Mouse (Mus musculus) liver, embryonic 16.5 days (tissue): Measurements from ENCODE around the gene Lrrc29. TPM values are rescaled to one million over a fixed set of nuclear protein-coding genes. Genes with fewer than 3 reads are reported as not detected.

Experiments
- ATAC-seq: fragments of 200-750 bp; cut with Nextera tagmentation; 2 replicates; pipeline ENCODE4 v1.8.0; 2017; ENCODE audit warnings: low read depth, mild to moderate bottlenecking, moderate number of reproducible peaks, moderate library complexity
- H3K27ac ChIP-seq: fragments of 300-500 bp; sonication (generic); 2 replicates; pipeline ENCODE4 v1.5.1; 2014; ENCODE audit warnings: mild to moderate bottlenecking, low read length
- H3K27me3 ChIP-seq: fragments of 300-500 bp; sonication (generic); 2 replicates; pipeline ENCODE4 v1.6.1; 2014; ENCODE audit warnings: low read depth, low read length, mixed read lengths; ENCODE audit not compliant: control insufficient read depth, insufficient read depth
- H3K36me3 ChIP-seq: fragments of 300-500 bp; sonication (generic); 2 replicates; pipeline ENCODE4 v1.6.1; 2014; ENCODE audit warnings: mild to moderate bottlenecking; ENCODE audit not compliant: control insufficient read depth, insufficient read depth
- H3K4me1 ChIP-seq: fragments of 300-500 bp; sonication (generic); 2 replicates; pipeline ENCODE4 v1.6.1; 2014; ENCODE audit warnings: low read depth, low read length, mixed read lengths; ENCODE audit not compliant: control insufficient read depth
- H3K4me2 ChIP-seq: fragments of 300-500 bp; sonication (generic); 2 replicates; pipeline ENCODE4 v1.6.1; 2014; ENCODE audit warnings: low read depth, low read length, mixed read lengths
- H3K4me3 ChIP-seq: fragments of 300-500 bp; sonication (generic); 2 replicates; pipeline ENCODE4 v1.5.1; 2014; ENCODE audit warnings: low read depth, mild to moderate bottlenecking, low read length
- H3K9ac ChIP-seq: fragments of 300-500 bp; sonication (generic); 2 replicates; pipeline ENCODE4 v1.6.1; 2014; ENCODE audit warnings: low read depth, low read length
- H3K9me3 ChIP-seq: fragments of 300-500 bp; sonication (generic); replicated peaks from 2 replicates; pipeline ENCODE4 v1.6.1; 2016; ENCODE audit warnings: low read length; ENCODE audit not compliant: control insufficient read depth
- WGBS: fragments of 180-500 bp; shearing (Covaris S2); extraction: QIAGEN DNeasy Blood & Tissue Kit; methylation state at CpG from one replicate; pipeline ENCODE4 v1.1.7; 2014; ENCODE audit not compliant: insufficient replicate concordance; 5-methylcytosine and 5-hydroxymethylcytosine counted together
- polyA plus RNA-seq: library from polyadenylated mRNA; unstranded; fragments of >200 nt; fragmentation: Nextera tagmentation; extraction: Ambion mirVana; gene quantifications from 2 replicates; pipeline ENCODE4 v1.2.1, GENCODE M21; 2015

The Lrrc29 gene
- polyA plus RNA-seq, 1 experiment from 2014 or later, result 12.5 TPM

DNA sequence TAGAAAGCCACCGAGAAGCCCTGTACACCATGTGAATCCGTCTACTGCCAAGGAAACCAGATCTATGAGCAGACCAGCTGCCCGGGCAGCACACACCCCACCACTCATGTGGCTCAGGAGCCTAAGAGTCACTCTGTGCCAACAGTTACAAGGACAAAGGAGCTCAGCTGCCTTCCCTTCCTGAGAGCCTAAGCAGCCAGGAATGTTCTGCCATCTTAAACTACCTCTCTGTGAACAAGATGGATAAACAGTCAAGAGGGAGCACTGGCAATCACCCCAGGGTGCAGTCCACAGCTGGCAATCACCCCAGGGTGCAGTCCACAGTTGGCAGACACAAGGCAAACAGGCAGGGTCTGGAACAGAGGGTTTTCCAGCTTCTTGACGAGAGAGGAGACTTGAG is 8.1 kb downstream of the Lrrc29 start:
- no peak overlapping the region for H3K4me3 ChIP-seq
- no peaks in the 10 kb centered on the region for H3K27me3 ChIP-seq
- H3K9me3 ChIP-seq, result no peaks in the 10 kb centered on the region
- no peak for ATAC-seq
- no peak overlapping the region for H3K9ac ChIP-seq
- peaks cover 59% of the 10 kb centered on the region for H3K36me3 ChIP-seq
- peaks cover 39% of the 10 kb centered on the region for H3K4me1 ChIP-seq
- no peak overlapping the region for H3K4me2 ChIP-seq
- WGBS, result 82% methylated on average over 4 of the region's 4 CpGs
- H3K27ac ChIP-seq, result no peak overlapping the region

DNA sequence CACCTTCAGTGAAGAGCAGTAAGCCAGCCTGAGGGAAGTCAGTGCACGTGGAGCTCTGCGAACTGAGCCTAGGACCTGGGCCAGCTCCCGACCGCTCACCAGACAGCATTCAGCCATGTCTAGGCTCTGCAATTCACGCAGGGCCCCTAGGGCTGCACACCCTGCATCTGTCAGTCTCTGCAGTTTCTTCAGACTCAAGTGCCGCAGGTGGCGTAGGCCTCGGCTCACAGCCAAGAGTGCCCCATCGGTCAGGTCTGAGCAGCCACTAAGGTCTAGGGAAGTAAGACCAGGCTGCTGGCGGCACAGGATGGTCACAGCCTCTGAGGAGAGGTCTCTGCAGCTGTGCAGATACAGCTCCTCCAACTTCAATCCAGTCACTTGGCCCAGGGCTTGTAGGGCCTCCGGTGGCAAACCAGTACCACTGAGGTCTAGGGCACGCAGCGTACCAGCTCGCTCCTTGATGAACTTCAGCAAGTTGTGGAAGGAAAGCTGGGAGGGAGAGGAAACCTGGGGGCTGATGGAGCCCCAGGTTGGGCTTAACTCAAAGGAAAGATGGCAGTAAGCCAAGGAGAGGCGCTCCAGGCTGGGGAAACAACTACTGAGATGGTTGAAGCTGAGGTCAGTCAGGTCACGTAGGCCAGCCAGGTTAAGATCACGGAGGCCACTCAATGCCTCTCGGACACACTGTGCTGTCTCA is 10.9 kb downstream of the Lrrc29 start:
- Histone ChIP-seq H3K27ac (peak overlapping the region; percentile 17; the same call in 1 of the 2 replicates), H3K36me3 (peaks cover 77% of the 10 kb centered on the region), H3K9ac (no peak overlapping the region), H3K9me3 (no peaks in the 10 kb centered on the region; the same call in 1 of the 2 replicates), H3K4me1 (peaks cover 44% of the 10 kb centered on the region), H3K4me3 (no peak overlapping the region), H3K27me3 (no peaks in the 10 kb centered on the region), H3K4me2 (no peak overlapping the region)
- 89% methylated on average over 18 of the region's 18 CpGs for WGBS
- ATAC-seq, result no peak

DNA sequence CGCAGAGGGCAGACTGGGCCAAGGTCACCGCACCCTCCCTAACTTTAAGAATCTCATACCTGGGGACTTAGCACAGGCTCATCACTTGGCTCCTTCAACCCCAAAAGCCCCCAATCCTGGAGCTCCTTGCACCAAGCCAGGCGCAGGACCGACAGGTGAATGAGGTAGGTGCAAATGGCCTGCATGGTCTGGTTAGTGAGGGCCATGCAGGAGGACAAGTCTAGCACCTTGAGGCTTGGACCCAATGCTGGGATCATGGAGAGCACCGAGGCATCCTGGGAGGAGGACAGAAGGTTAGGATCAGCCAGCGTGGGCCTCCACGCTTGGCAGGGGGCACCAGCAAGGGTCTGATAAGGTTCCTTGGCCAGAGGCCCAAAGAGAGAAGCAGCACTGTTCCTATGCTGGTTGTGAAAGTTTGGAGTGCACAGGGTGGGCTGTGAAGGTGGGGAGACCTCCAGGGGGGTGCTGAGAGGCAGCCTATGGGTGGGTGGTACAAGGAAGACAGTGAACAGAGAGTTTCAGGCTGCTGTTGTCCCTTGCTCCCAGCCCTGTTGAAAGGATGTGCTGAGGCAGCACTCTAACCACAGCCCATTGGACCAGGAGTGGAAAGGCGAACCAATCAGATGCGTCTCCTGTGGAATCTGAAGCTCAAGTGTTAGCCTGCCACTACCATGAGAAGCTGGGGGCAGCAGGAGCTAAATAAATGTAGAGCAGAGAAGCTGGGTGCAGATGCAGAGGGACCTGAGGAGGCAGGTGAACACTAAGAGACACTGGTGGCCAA is 12.3 kb downstream of the Lrrc29 start:
- Histone ChIP-seq H3K4me2 (peak overlapping the region; percentile 25), H3K36me3 (peaks cover 82% of the 10 kb centered on the region), H3K9ac (no peak overlapping the region; the same call in 1 of the 2 replicates), H3K9me3 (no peaks in the 10 kb centered on the region; the same call in 1 of the 2 replicates), H3K4me1 (peaks cover 30% of the 10 kb centered on the region), H3K27ac (peak overlapping the region; percentile 49), H3K4me3 (no peak overlapping the region), H3K27me3 (no peaks in the 10 kb centered on the region)
- WGBS, result 65% methylated on average over 9 of the region's 9 CpGs
- ATAC-seq, result peak; percentile 62

DNA sequence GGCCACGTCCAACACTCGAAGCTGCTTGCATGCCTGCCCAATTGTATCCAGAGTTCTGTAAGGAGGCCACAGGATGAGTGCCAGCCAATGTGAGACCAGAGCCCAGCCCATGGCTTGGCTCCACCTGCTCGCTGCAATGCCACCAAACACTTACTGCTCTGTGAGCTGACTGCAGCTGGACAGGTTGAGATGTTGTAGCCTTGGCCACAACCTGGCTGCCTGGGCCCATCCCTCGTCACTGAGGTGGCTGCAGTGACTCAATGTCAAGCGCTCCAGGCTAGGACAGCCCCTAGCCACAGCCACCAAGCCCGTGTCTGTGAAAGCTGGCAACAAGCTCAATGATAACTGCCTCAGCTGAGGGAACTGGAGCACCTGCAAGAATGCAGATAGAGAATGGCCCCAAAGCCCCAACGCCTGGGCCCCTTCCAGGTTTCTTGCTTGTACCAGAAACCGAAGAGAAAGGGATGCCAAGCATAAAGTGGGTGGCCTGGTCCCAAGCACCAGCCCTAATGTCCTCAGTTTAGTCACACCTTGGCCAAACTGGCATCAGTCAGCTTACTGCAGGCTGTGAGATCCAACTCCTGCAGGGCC is 13.1 kb downstream of the Lrrc29 start:
- Histone ChIP-seq H3K4me3 (no peak overlapping the region), H3K4me1 (peaks cover 29% of the 10 kb centered on the region), H3K4me2 (peak overlapping the region; percentile 25), H3K36me3 (peaks cover 79% of the 10 kb centered on the region), H3K27ac (peak overlapping the region; percentile 49), H3K27me3 (no peaks in the 10 kb centered on the region), H3K9ac (peak overlapping the region; percentile 30; the same call in 1 of the 2 replicates), H3K9me3 (no peaks in the 10 kb centered on the region; the same call in 1 of the 2 replicates)
- WGBS, result 39% methylated on average over 8 of the region's 8 CpGs
- ATAC-seq, result peak; percentile 66

DNA sequence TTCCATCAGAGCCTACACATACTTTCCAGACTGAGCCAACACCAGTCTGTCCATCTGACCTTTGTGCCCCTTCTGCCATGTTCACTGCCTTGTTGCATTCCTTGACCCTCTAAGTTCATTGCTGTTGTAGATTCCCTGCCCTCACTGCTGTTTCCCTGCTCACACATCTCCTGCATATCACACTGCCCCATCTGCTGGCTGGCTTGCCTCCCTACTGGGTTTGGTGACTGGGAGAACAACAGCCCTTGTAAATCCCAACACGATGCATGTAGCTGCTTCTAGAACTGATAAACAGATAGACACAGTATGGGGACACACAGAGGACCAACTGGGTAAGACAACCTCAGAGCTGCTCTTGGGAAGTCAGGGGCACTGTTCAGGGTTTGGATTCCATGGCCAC is 14.4 kb downstream of the Lrrc29 start:
- H3K27ac ChIP-seq, result no peak overlapping the region
- H3K36me3 ChIP-seq, result peaks cover 85% of the 10 kb centered on the region
- no peak overlapping the region for H3K4me3 ChIP-seq
- WGBS, result 38% methylated on average over 1 of the region's 1 CpGs
- ATAC-seq, result peak; percentile 42
- H3K9me3 ChIP-seq, result no peaks in the 10 kb centered on the region; the same call in 1 of the 2 replicates
- H3K9ac ChIP-seq, result no peak overlapping the region
- no peaks in the 10 kb centered on the region for H3K27me3 ChIP-seq
- no peak overlapping the region for H3K4me2 ChIP-seq
- H3K4me1 ChIP-seq, result peaks cover 29% of the 10 kb centered on the region

DNA sequence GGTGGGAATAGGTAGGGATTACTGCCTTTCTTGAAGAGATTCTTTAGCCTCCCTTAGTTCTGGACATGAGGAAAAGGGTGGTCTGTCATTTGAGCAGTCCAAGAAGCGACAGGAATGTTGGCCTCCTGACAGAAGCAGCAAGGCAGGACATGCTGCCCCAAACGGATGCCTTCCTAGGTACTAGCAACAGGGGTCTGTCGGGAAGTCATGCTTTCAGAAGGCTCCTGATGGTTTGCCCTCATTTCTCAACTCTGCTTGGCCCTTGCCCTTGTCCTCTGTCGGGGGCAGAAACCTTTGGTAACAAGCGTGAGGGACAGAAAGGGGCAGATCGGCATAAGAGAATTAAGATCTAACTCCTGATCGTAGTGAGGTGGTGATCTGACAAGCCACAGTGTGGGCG is 16.0 kb downstream of the Lrrc29 start:
- Histone ChIP-seq H3K27ac (no peak overlapping the region), H3K4me3 (no peak overlapping the region), H3K9me3 (no peaks in the 10 kb centered on the region; the same call in 1 of the 2 replicates), H3K36me3 (peaks cover 75% of the 10 kb centered on the region), H3K4me2 (no peak overlapping the region), H3K27me3 (no peaks in the 10 kb centered on the region), H3K4me1 (peaks cover 43% of the 10 kb centered on the region), H3K9ac (no peak overlapping the region)
- ATAC-seq, result no peak
- WGBS, result 82% methylated on average over 8 of the region's 8 CpGs

DNA sequence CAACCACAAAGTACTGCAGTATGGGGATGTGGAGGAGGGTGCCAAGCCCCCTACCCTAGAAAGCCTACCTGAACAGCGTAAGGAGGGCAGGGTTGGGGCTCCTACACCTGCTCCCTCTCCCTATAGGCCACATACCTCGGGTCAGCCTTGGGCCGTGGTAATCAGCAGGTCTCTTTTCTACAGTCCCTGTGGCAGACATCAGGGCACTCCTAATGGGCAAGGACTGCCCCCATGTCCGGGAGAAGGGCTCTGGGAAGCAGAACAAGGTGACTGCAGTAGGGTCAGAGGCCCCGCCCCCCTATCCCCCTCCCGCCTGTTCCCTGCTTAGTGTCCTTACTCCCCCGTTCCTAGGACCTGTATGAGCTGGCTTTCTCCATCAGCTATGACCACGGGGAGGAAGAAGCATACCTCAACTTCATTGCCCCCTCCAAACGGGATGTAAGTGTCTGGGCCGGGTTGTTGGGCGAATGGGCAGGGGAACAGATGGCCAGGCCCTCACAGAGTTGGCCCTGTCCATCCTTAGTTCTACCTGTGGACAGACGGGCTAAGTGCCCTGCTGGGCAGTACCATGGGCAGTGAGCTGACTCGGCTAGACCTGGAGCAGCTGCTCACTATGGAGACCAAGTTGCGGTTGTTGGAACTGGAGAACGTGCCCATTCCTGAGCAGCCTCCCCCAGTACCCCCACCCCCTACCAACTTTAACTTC is 16.8 kb downstream of the Lrrc29 start:
- WGBS, result 86% methylated on average over 15 of the region's 15 CpGs
- H3K9me3 ChIP-seq, result no peaks in the 10 kb centered on the region; the same call in 1 of the 2 replicates
- no peak overlapping the region for H3K4me3 ChIP-seq
- no peak overlapping the region for H3K9ac ChIP-seq
- peaks cover 48% of the 10 kb centered on the region for H3K4me1 ChIP-seq
- H3K27me3 ChIP-seq, result no peaks in the 10 kb centered on the region
- no peak for ATAC-seq
- no peak overlapping the region for H3K4me2 ChIP-seq
- H3K27ac ChIP-seq, result no peak overlapping the region
- H3K36me3 ChIP-seq, result peaks cover 73% of the 10 kb centered on the region

DNA sequence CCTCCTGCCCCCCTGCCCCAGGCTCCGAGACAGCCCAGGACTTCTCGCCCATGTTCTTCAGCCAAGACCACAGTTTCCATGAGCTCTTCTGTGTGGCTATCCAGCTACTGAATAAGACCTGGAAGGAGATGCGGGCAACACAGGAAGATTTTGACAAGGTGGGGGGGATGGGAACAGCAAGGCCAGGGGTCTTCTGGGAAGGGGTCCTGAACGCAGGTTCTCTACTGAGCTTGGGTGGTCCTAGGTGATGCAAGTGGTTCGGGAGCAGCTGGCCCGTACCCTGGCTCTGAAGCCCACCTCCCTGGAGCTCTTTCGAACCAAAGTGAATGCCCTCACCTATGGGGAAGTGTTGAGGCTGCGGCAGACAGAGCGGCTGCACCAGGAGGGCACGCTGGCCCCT is 17.6 kb downstream of the Lrrc29 start:
- Histone ChIP-seq H3K9ac (no peak overlapping the region), H3K27me3 (no peaks in the 10 kb centered on the region), H3K4me3 (no peak overlapping the region), H3K36me3 (peaks cover 73% of the 10 kb centered on the region), H3K27ac (no peak overlapping the region), H3K4me2 (no peak overlapping the region), H3K9me3 (no peaks in the 10 kb centered on the region; the same call in 1 of the 2 replicates), H3K4me1 (peaks cover 48% of the 10 kb centered on the region)
- 85% methylated on average over 10 of the region's 10 CpGs for WGBS
- ATAC-seq, result no peak
